Mouse (Mus musculus) fat pad, adult 2 months (tissue): ENCODE results near the gene Camsap1.

Source experiments
- DNase-seq: peaks from one replicate; pipeline ENCODE4 v3.0.0-alpha.2; 2011; ENCODE audit warnings: low read depth, low spot score; ENCODE audit errors: extremely low read depth

The Camsap1 gene

DNA sequence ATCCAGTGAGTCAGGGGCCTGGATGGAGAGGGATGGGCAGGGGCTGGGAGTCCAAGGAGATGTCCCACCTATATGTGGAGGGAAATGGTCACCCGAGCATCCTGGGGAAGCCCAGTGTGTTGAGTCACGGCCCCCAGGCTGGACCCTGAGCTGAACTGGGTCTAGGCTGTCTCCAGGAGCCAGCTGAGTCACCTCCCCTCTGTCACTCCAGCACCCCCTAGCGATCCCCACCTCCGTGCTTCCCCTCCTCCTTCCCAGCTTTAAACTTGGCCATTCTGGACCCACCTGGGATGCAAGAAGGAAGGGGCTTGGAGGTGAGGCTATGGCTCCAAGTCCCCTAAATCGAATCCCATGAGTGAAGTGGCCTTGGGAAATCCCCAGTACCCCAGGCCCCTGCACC lies 94.9 kb downstream of the Camsap1 start:
- DNase-seq: no peak

GRCm38 (mm10) chr2:25887226-25887625 lies 95.9 kb downstream of the Camsap1 start:
- no peak for DNase-seq

- DNase-seq: no peak
Measured at GRCm38 (mm10) chr2:25884756-25885155, 98.3 kb downstream of the Camsap1 start.

- DNase-seq: no peak
Measured at GRCm38 (mm10) chr2:25882276-25882675, 100.8 kb downstream of the Camsap1 start.

DNA sequence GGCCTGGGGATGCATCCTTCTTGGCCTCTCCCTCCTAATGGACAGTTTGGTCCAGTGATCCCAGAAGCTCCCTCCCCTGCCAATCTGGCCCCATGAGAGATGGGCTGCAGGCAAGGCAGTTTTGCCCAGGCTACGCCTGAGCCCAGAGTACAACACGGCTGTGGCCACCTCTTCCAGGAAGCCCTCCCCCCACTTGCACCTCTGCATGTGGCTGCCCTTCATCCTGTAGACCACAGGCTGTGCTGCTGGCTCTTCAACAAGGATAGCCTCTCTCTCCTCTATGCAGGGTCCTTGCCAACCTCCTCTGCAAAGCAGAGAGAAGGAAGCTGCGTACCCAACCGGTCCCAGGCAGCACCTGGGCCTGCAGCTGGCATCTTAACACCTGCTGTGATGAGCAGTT lies 104.0 kb downstream of the Camsap1 start:
- no peak for DNase-seq

GRCm38 (mm10) chr2:25878516-25878915 lies 104.6 kb downstream of the Camsap1 start:
- no peak for DNase-seq

DNA sequence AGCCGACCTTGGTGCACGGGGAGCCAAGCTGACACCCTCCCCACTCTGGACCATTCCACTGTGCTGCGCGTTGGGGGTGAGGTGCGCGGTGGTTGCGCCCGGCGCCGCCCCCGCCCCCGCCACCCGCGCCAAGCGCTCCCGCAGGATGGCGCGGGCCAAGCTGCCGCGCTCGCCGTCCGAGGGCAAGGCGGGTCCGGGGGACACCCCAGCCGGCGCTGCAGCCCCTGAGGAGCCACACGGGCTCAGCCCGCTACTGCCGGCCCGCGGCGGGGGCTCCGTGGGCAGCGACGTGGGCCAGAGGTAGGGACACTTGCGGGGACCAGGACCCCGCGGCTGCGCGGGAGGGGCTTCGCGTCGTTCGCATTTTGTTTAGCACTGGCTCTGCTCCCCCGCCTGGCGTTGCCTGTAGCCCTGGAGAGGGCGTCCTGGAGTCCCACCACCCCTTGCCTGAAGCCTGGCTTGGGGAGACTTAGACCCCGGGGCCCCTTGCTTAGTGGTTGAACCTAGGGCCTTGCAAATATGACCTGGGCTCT lies 105.3 kb downstream of the Camsap1 start:
- no peak for DNase-seq

- no peak for DNase-seq
Measured at GRCm38 (mm10) chr2:25877250-25877735, 105.8 kb downstream of the Camsap1 start.
